Mouse (Mus musculus) olfactory bulb, adult 2 months (tissue): Measurements from ENCODE around the gene Car15.

Experiments
- CTCF ChIP-seq: fragments of 200-500 bp; IDR thresholded peaks from 2 replicates; pipeline ENCODE4 v1.5.1; 2012; ENCODE audit warnings: low read depth, mild to moderate bottlenecking, low read length, moderate library complexity; ENCODE audit not compliant: insufficient read depth
- POLR2A ChIP-seq: fragments of 200-500 bp; IDR thresholded peaks from 2 replicates; pipeline ENCODE4 v1.6.1; 2012; ENCODE audit warnings: mild to moderate bottlenecking, low read depth, low read length, moderate library complexity; ENCODE audit not compliant: insufficient read depth

GRCm38 (mm10) chr16:17815411-17816402, 22.5 kb downstream of the Car15 start:
- peak; percentile 100 for TF ChIP-seq CTCF
- TF ChIP-seq POLR2A: peak; percentile 56
